Mouse (Mus musculus) testis, postnatal 14 days (tissue): ENCODE measurements around the gene Med13l.
A peak's percentile ranks its signal among the peaks of the same experiment; 100 is the strongest.

Experiments
- DNase-seq: peaks from one replicate; pipeline ENCODE4 v3.0.0; 2021; ENCODE audit warnings: low spot score

Med13l gene

DNA sequence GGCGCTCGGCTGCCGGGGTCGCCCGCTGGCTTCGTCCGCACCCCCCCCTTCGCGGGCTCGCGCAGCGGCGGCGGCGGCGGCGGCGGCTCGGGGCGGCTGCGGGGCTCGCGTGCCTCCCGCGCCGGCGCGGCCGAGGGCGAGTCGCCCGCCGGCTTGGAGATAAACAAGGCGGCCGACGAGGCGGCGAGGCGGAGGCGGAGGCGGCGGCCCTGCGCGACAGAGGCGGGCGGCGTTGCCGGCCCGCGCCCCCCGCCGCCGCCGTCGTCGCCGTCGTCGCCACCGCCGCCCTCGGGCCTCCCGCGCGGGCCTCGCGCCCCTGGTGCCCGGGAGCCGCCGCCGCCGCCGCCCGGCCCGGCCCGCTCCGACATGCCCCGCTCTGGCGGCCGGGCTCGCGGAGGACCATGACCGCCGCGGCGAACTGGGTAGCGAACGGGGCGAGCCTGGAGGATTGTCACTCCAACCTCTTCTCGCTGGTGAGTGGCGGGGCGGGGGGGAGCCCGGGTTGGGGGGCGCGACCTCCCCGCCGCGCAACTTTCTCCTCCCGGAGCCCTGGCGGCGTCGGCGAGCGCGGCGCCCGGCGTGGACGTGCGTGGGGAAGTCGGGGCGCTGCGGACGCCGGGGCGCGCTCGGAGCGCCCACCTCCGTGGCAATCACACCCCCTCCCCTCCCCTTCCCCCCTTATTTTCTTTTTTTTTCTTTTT is at the start of gene Med13l:
Gene Med13l, plus strand, starts transcription at position 295 of the 701 bp plus-strand sequence.
- peak; percentile 76 for DNase-seq

DNA sequence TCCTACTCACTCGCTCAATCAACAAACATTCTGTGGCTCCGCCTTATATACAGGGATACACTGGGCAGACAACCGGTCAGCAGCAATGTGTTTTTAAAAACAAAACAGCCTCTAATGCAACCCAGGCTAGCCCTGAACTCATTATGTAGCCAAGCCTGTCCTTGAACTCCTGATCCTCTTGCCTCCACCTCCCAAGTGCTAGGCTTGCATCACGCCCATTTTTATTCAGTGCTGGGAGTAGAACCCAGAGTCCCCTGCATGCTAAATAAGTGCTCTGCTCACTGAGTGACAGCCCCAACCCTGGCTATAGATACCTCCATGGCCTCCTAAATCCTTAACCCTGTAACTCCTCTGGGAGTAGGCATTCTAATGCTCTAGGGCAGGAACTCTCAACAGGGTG is 49.5 kb upstream of the Med13l start:
- no peak for DNase-seq

DNA sequence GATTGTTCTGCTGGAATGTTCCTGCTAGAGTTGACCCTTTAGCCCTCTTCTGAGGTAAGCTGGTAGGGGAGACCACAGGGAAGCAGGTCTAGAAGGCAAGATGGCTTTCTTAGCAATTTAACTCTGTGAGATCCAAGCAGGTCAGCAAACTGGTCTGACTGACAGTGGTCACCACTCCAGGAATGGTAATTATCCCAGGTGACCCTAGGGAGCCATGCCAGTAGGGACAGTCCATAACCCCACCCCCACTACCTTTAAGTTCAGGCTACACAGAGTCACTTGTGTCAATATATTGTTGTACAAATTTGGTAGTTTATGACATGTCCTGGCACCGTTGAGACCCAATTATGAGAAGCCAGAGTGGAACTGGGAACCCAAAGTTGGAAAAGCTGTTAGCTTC is 47.5 kb upstream of the Med13l start:
- no peak for DNase-seq

DNA sequence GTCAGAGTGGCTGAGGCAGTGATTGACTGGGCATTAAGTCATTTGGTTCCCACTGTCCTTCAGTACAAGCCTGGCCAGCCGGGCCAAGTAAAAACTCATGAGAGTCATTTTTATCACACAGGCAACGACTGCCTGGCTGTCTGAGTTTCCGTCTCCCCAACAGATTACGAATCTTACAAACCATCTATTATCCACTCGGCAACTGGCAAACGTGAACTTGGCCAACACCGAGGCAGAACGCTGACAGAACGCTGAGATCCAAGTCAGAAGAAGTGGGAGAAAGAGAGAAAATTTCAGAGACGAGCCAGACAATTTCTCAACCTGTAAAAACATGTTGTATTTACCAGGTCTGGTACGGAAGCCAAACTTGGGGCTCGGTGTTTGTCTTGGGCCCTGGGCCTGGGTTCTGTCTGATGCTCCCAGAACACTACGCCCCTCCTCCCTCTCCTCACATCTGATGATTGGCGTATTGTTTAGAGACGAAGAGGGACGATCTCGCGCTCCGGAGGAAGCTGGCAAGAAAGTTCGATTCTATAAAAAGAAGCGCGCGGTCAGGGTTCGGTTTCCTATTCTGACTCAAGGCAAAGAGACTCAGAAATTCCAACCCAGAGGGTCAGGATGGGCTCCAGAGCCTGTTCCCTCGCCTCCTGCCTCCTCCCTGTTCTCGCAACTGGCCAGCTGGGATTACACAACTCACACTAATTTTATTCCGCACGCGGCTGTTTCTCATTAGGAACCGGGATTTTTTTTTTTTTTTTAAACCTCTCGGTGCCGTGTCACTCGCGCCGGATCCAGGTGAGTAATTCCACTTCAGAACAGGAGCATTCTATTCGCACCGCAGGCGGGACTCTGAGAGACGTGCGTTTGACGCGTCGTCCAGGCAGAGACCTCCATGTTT is 46.6 kb upstream of the Med13l start:
- DNase-seq, result peak; percentile 24

DNA sequence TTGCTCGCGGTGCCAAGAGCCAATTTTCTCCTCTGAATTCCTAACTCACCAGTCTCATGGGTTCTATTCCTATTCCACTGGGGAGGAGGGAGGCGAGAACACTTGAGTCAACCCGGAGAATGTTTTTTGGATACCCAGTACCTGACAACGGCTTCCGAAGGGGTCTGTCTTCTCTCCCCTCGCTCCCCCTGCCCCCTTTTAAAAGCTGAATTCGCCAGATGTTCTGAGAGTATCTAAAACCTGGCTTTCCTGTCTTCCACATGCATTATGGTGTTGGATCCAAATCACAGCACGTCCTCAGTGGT is 46.0 kb upstream of the Med13l start:
- DNase-seq, result no peak

DNA sequence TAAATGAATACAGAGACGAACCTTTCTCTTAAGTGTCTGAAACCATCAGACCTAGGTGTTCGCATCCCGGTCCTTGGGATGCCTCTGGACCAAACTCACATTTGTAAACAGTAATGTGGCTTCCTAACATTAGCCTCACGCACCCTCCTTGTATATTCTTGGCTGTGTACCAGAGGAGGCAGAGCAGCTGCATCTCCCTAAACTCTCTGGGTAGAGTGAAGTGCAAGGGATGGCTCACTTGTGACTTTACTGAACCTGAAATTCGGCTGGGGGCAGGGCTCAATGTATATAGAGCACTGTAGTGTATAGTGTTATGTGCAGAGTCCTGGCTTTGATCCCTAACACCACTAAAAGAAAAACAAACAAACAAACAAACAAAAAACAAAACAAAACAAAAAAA is 45.6 kb upstream of the Med13l start:
- DNase-seq, result no peak

DNA sequence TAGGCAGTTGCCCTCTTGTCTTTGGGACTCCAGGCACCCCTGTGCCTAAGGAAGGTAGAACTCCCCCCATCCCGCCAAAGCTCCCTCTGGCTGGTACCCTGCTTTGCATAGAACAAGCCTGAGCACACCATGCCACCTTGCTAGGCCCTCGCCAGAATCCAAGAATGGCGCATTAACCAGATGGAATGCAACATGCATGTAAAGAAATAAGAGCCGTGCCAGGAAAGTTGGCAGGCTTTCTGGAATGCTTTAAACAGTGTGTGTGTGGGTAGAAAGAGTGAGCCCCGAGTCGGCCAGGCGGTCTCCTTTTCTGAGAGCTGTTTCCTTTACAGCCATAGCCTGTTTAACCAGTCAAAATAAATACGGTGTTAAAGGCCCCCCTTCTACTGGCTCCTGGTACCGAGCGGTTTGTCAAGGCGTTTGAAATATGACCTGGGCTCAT is 45.2 kb upstream of the Med13l start:
- no peak for DNase-seq

DNA sequence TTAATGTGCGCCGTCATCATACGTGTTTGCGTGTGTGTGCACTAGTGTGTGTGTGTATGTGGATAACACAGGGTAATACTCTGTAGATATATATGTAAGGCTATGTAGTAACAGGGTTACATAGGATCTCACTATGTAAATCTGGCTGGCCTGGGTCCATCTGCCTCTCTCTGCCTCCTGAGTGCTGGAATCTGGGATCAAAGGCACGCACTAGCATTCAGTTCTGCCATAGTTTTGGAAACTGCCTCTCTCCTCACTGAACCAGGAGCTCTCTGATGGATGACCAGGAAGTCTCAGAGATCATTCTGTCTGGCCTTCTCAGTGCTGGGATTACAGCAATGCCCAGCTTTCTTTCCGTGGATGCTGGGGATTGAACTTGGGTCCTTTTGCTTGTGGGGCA is 44.4 kb upstream of the Med13l start:
- no peak for DNase-seq

DNA sequence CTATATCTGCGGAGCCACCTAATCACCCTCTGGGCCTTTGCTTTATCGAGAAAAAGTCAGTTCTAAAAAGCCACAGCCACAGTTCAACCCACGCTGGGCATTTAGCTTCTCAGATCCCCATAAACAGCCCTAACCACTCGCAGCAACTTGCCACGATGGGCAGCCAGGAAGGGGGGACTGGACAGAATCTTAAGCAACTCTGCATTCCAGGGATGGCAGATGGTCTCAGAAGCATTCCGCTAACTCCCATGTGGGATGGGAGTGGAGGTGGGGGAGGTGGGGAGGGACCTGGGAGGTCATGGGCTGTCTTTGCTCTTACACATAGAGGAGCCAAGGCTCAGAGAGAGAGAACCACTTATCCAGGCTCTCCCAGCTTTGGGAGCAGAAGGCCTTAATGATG is 44.0 kb upstream of the Med13l start:
- DNase-seq, result no peak

DNA sequence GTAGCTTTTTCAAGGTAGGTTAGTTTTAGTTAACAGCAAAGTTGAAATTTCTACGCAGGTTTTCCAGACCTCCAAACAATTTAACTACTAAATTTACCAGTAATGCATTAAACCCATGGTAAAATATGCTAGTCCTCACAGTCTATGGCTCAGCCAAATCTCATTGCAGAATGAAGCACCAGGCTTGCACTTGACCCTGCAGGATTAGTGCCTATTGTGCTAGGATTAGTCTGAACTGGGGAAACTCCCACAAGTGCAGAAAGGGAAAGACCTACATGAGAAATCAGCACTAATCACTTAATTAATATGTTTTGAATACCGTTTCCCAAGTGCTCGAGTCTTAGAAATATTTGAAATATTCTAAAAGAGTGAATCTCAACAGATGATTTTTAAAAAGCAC is 40.0 kb upstream of the Med13l start:
- DNase-seq, result no peak

DNA sequence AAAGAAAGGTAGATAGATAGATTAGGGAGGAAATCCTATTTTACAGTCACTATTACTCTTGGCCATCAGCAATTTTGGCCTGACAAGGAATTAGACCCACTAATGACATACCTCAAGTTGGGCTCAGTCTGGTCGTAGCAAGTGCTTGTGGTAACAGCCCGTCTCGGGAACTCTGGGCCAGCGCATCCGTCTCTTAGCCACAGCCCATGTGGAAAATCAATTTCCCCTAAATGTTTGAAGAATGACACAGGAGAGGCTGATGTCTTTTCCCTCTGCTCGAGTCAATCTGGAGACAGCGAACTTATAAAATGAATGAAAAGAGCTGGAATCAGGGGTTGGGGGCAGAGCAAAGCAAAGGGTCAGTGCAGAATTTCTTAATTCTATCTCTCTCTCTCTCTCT is 36.1 kb upstream of the Med13l start:
- no peak for DNase-seq

DNA sequence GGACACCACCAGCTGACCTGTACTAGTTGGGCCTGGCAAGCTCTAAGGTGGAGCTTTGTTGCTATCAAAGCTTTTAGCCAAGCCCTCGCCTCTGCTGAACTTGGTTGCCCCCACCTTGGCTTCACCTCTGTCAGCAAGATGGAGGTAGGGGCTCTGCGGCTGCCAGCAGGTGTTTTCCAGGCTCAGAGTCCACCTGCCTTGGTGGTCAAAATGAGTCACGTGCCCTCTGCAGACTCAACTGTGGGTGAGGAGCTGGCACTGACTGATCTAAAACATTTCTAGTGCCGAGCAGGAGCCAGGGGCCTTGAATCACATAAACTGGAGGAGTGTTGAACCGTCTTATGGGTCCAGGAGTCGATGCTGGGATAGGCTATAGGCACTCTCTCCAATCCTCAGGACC is 34.8 kb upstream of the Med13l start:
- no peak for DNase-seq

DNA sequence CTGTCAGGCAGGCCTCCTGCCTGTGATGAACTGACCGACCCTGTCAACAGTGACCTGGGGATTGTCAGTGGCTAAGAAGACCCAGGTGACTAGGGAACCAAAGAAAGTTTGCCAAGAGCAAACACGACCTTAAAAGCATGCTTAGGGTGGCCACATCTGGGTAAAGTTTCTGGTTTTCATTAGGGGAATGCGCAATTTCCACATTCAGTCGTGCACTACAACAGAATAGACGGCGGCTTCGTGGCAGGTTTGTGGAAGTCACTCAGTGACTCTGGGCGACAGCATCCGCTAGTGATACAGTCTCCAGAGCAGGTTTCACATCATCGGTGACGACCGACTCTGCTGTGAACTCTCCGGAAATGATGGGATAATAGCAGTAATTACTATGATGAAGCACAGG is 34.0 kb upstream of the Med13l start:
- DNase-seq, result no peak

DNA sequence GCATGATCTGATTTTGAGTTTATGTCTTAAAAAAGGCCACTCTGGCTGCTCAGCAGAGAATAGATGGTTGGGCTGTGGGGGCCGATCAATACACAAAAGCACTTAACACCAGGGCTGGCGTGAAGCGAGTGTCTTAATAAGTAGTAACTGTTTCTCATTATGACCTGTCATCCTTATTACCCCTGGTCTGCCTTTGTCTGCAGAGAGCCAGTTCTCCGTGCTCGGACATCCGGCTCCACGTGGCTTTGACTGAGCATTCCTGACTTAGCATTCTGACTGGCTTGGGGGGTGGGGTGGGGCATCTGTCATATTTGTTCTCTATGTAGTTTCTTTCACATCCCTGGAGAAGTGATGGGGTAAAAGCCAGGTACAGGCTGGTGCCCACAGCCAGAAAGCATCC is 31.2 kb upstream of the Med13l start:
- no peak for DNase-seq

DNA sequence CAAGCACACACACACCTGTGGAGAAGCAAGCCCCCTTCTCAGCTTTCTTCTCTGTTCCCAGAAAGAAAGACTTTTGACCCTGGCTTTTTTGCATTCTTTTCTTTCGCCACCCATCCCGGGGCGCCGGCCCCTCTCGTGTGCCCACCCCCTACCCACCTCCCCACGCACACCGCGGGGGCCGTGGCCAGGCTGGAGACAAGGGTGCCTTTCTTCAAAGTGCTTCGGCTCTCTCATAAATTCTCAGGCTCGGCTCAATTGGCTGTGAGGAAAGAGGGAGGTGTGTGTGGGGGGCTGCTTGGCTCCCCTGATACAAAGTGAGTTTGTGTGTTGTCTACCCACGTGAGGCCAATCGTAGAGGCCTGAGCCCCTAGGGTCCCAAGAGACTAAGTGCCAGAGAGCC is 28.4 kb upstream of the Med13l start:
- DNase-seq, result no peak

DNA sequence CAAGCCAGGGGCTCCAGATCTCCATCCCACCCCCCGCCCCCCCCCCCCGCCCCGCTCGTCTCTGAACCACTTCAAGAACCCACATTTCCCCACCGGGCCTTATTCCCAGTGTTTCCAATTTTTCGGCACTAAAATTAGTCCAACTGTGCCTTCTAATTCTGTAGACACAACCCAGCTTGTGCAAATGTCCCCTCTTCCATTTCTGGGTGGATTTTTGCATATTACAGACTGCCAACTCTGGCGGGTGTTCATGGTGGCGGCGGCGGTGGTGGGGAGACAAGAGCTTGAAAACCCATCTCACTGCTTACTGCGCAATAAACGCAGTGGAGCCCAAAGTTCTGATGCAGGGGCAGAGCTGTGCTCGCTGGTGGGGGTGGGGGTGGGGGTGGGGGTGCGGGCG is 27.8 kb upstream of the Med13l start:
- DNase-seq, result no peak

DNA sequence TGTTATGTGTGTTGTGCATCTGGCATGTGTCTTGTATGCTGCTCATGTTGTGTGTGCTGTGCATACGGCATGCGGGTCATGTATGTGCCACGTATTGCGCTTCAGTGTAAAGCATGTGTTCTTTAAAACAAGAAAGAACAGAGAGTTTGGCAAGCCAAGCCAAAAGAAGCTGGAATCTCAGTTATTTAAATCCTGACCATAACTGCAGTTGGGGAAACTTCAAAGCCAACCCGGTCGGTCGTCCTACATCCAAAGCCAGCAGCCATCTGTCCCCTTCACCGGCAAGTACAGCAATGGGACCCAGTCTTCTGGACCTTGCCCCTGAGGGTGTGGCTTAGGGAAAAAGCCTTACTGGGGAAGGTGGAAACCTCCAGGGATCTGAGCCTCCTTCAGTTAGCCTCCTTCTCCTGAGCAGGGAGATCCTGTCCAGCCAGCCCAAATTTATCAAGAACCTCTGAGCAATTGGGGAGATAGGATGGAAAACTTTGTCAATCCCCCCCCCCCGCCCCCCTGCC is 26.0 kb upstream of the Med13l start:
- no peak for DNase-seq

DNA sequence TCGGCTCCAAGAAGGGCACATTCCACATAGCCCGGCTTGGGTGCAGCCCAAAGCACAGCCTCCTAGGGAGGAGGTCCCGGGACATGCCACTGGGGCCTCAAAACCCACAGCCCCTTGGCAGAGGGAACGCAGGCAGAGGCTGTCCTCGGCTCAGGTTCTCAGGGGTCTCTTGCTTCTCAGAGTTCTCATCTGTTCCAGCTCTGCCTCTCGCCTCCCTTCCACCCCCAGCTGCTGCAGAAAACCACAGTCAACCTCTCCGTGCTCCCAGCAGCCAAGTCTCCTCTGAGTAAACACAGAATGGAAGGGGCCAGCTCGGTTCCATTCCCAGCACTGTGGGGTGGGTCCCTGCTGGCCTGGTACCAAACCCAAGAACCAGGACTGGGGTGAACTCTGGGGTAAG is 25.3 kb upstream of the Med13l start:
- no peak for DNase-seq

DNA sequence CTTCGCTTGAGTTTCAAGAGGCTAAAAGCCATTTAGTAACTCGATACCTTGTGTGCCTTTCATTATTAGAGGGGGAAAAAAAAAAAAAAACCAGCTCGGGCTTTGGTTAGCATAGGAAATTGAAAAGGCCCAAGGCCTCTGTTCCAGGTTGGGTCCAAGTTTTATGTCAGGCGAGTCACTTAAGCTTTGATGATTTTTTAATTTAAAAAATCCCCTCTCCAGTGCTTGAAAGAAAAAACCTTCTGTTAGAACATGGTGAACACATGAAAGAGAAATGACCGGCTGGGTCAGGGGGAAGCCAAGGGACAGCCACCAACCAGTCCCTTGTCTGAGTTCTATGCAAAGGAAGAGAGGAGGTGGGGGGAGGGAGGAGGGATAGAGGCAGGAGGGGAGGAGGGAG is 22.0 kb upstream of the Med13l start:
- no peak for DNase-seq

DNA sequence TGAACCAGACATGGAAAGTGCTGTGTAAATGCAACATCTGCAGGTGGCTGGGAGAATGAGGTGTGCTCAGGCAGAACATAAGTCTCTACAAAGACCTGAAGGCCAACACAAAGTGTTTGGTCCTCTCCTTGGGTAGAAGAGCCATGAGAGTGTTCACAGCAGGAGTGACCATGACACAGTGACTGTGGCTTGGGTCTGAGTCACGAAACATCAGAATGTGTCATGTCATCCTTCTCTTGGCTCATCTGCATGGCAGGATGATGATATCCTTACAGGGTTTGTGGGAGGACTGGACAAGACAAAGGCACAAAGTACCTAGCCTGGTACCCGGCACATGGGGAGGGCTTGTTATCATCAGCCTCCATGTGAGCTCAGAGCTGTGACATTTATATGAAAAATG is 16.7 kb upstream of the Med13l start:
- no peak for DNase-seq

DNA sequence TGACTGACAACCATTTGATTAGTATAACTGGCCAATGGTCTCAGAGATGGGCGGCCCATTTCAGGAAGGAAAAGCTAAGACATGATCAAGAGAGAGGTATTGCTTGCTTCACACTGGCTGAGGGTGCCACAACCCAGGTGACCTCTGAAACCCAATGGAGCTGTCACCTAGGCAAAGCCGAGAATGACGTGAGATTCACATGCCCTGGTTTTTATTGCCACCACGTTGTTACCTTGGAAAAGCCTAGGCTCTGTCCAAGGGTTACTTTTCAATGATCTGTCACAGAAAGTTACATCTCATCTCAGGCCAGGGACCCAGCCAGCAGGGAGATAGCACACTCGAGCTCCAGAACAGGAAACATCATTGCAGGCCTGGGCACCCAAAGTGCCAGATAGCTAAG is 10.0 kb upstream of the Med13l start:
- no peak for DNase-seq

DNA sequence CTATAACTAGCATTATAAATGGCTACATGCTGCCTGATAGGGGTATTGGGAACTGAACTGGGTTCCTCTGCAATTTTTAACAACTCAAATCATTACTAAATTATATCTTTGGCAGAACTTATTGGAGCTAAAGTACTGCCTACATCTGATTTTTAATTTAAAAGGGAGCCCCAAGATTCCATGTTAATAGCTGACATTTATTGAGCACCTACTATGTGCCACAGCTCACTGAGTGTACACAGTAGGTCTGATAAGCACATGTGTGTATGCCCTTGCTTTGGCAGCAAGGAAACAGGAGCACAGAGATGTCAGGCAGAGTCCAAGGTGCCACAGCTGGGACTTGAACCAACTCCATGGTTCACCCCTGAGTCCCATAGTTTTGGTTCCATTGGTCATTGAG is 7.2 kb upstream of the Med13l start:
- DNase-seq, result no peak

DNA sequence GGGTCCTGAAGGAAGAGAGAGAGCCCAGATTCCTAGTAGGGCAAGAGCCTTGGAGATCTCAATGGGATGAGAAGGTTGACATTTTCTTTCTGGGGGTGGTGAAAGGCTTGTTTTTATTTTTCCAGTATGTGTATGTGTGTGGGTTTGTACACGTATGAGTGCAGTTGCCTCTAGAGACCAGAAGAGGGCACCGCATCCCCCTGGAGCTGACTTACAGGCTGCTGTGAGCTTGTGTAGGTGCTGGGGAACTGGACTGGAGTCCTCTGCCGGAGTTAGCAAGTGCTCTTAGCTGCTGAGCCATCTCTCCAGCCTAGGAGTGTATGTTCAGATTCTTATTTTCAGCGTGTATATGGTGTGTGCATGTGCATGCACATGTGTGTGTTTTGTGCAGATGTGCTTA is 5.2 kb upstream of the Med13l start:
- no peak for DNase-seq
